Mouse (Mus musculus) limb, embryonic 12.5 days (tissue): ENCODE measurements around the gene Dlgap3. TPM values are rescaled to one million over a fixed set of nuclear protein-coding genes. Genes with fewer than 3 reads are reported as not detected.

ENCODE experiments used
- ATAC-seq: fragments of 200-750 bp; cut with Nextera tagmentation; 2 replicates; pipeline ENCODE4 v1.8.0; 2017; ENCODE audit warnings: low read depth, moderate TSS enrichment; ENCODE audit not compliant: insufficient number of reproducible peaks, insufficient read depth, low FRiP score, low TSS enrichment
- H3K27ac ChIP-seq: fragments of 300-500 bp; sonication (generic); 2 replicates; pipeline ENCODE4 v1.5.1; 2016; ENCODE audit warnings: mild to moderate bottlenecking, moderate library complexity
- H3K27me3 ChIP-seq: fragments of 300-500 bp; sonication (generic); 2 replicates; pipeline ENCODE4 v1.6.1; 2016; ENCODE audit warnings: mild to moderate bottlenecking, moderate library complexity
- H3K36me3 ChIP-seq: fragments of 300-500 bp; sonication (generic); 2 replicates; pipeline ENCODE4 v1.6.1; 2016; ENCODE audit warnings: mild to moderate bottlenecking, moderate library complexity
- H3K4me1 ChIP-seq: fragments of 300-500 bp; sonication (generic); replicated peaks from 2 replicates; pipeline ENCODE4 v1.6.1; 2016
- H3K4me2 ChIP-seq: fragments of 300-500 bp; sonication (generic); 2 replicates; pipeline ENCODE4 v1.6.1; 2016; ENCODE audit warnings: mild to moderate bottlenecking, moderate library complexity
- H3K4me3 ChIP-seq: fragments of 300-500 bp; sonication (generic); replicated peaks from 2 replicates; pipeline ENCODE4 v1.5.1; 2016; ENCODE audit warnings: mild to moderate bottlenecking
- H3K9ac ChIP-seq: fragments of 300-500 bp; sonication (generic); replicated peaks from 2 replicates; pipeline ENCODE4 v1.6.1; 2016; ENCODE audit warnings: mild to moderate bottlenecking, moderate library complexity
- H3K9me3 ChIP-seq: fragments of 300-500 bp; sonication (generic); 2 replicates; pipeline ENCODE4 v1.6.1; 2016; ENCODE audit warnings: mild to moderate bottlenecking, moderate library complexity
- WGBS: fragments of 180-500 bp; shearing (Covaris S2); methylation state at CpG from one replicate; pipeline ENCODE4 v1.1.7; 2016; 5-methylcytosine and 5-hydroxymethylcytosine counted together
- polyA plus RNA-seq: library from polyadenylated mRNA; unstranded; fragments of >200 nt; fragmentation: Nextera tagmentation; extraction: Ambion mirVana; gene quantifications from 2 replicates; pipeline ENCODE4 v1.2.1, GENCODE M21; 2016

Dlgap3 gene
- polyA plus RNA-seq = 0.31 and 0.42 TPM in 2 replicates

DNA sequence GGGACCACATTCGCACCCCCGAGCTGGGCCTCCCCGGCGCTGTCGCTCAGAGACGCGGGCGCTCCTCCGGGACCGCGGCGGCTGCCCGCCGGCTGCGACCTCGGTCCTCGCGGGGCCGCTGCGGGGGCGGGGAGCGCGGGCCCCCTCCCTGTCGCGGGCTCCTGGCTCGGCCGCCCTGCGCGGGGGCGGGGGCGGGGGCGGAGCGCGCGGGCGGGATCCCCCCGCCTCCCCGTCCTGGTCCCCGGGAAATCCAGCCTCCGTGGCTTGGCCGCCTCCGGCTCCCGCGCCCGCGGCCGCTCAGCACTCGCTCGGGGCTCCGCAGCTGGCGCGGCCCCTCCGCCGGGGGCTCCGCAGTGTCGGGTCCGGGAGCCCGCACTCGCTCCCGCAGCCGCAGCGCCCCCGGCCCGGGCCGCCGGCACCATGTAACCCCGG, at the start of gene Dlgap3:
Gene Dlgap3 (plus strand): TSS at position 291 of the 432 bp plus-strand sequence.
- H3K27ac ChIP-seq = no peak within 1 kb of the TSS
- no peak for ATAC-seq
- H3K4me2 ChIP-seq = peak within 1 kb of the TSS; percentile 100
- H3K4me3 ChIP-seq = peak within 1 kb of the TSS; percentile 75
- H3K27me3 ChIP-seq = peaks cover 87% of the 10 kb centered on the region
- WGBS = 2% methylated on average over 58 of the region's 67 CpGs
- H3K36me3 ChIP-seq = no peaks in the 10 kb centered on the region
- H3K9ac ChIP-seq = peak within 1 kb of the TSS; percentile 62
- H3K4me1 ChIP-seq = peaks cover 18% of the 10 kb centered on the region
- H3K9me3 ChIP-seq = no peaks in the 10 kb centered on the region

DNA sequence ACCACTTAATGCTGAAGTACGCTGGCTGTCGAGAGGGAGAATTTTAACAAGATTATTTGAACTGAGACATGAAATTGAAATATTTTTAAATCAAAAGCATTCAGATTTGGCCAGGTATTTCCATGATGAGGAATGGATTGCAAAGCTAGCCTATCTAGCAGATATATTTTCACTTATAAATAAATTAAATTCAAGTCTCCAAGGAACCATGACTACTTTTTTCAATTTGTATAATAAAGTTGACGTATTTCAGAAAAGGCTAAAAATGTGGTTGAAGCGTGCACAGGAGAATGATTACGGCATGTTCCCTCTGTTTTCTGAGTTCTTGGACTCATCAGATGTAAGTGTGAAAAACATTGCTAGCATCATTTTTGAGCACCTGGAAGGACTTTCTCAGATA, 45.6 kb upstream of the Dlgap3 start, which contains the start of gene Tmem35b:
Gene Tmem35b (plus strand): TSS at position 301 of the 400 bp plus-strand sequence.
- Histone ChIP-seq H3K9me3 (no peaks in the 10 kb centered on the region), H3K36me3 (peaks cover 12% of the 10 kb centered on the region), H3K27me3 (no peaks in the 10 kb centered on the region), H3K9ac (no peak within 1 kb of the TSS), H3K4me2 (no peak within 1 kb of the TSS), H3K4me3 (no peak within 1 kb of the TSS), H3K4me1 (peaks cover 9% of the 10 kb centered on the region), H3K27ac (no peak within 1 kb of the TSS)
- ATAC-seq = no peak
- WGBS = 95% methylated on average over 5 of the region's 5 CpGs

DNA sequence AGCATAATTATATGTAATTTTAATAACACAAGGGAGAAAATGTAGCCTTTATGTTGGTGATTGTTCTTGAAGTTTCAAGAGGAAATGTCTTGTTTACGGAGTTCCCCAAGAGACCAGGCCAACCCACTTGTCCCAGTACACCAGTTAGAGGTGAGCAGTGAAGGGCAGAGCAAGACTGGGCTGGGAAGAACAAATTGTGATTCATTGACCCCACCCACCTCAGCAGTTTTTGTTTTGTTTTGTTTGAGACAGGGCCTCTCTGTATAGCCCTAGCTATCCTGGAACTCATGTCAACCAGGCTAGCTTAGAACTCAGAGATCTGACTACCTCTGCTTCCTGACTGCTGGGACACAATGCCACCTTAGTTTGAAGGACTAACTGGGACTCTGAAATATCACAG, 44.7 kb upstream of the Dlgap3 start:
- H3K4me3 ChIP-seq = no peak overlapping the region
- no peaks in the 10 kb centered on the region for H3K9me3 ChIP-seq
- peaks cover 9% of the 10 kb centered on the region for H3K4me1 ChIP-seq
- no peaks in the 10 kb centered on the region for H3K27me3 ChIP-seq
- peaks cover 20% of the 10 kb centered on the region for H3K36me3 ChIP-seq
- H3K4me2 ChIP-seq = no peak overlapping the region
- ATAC-seq = no peak
- H3K9ac ChIP-seq = no peak overlapping the region
- no peak overlapping the region for H3K27ac ChIP-seq
- WGBS = 91% methylated on average over 1 of the region's 1 CpGs

DNA sequence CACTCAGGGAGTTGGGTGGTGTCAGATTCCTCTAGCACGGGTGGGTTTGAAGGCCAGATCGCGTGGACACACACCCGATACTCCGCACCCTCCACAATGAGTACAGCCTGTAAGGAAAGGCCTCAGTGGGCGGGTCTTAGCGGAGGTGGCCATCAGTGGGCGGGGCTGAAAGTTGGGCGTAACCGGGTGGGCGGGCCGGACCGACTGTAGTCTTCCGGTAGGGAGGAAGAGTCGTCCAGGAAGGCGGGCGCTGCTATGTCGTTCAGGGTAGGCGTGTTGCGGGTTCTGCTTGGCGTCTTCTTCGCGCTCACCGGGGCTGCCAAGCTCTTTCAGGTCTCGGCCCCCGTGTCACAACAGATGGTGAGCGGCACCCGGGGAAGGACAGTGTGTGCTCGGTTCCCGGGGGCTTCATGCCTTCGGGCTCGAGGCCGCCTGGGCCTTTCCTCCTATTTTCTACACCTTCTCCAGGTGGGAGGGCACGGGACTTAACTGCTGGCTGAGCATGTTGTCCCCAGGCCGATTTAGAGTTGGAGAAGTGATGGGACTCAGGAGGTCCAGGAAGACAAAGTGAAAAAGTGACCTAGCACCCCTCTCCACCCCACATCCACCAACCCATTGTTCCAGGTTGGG, 43.1 kb upstream of the Dlgap3 start:
- 1% methylated on average over 35 of the region's 35 CpGs for WGBS
- no peaks in the 10 kb centered on the region for H3K9me3 ChIP-seq
- 0 out of 2 replicates have a peak overlapping the region, but pooled peaks have one; percentile 45 for H3K27ac ChIP-seq
- peaks cover 21% of the 10 kb centered on the region for H3K36me3 ChIP-seq
- H3K27me3 ChIP-seq = no peaks in the 10 kb centered on the region
- H3K4me1 ChIP-seq = peaks cover 9% of the 10 kb centered on the region
- peak overlapping the region; percentile 77 for H3K9ac ChIP-seq
- peak overlapping the region; percentile 64 for H3K4me3 ChIP-seq
- peak overlapping the region; percentile 79 for H3K4me2 ChIP-seq
- peak; percentile 97 for ATAC-seq

DNA sequence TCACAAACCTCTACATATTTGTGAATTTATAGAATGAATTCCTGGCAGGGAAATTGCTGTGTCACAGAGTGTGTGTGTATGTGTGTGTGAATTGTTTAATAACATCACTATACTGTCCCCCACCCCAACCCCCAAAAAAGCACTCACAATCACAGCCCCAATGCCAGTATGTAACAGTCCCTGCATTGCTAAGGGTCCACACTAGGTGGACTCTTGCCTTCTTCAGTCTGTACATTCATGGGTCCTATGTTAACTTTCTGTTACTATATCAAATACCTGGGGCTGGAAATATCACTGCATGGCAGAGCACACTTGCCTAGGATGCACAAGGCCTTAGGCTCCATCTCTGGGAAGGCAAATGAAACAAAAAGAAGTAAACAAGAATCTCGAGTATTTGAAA, 34.3 kb upstream of the Dlgap3 start:
- no peak overlapping the region for H3K9ac ChIP-seq
- WGBS = 60% methylated on average over 1 of the region's 1 CpGs
- H3K4me1 ChIP-seq = no peaks in the 10 kb centered on the region

DNA sequence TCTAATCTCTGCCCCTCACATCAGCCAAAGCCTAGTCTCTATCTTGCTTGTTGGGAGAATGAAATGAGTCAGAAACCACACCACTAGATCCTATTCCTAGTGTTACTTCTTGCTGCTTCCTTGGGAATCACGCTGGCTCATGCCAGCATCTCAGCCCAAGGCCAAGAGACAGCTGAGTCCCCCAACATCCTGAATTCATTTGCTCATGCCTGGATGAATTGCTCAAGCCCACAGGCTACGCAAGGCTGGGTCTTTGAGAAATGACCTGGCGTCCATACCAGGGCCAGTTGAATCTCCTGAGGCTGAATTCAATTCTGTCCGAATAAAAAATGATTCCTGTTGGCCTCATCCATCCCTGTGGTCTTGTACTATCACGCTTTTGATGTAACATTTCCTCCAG, 31.4 kb upstream of the Dlgap3 start:
- 80% methylated on average over 5 of the region's 5 CpGs for WGBS
- no peak overlapping the region for H3K4me2 ChIP-seq
- ATAC-seq = no peak

More for the DNA sequence above, 34.3 kb upstream of the Dlgap3 start:
- ATAC-seq = no peak
- no peaks in the 10 kb centered on the region for H3K27me3 ChIP-seq
- H3K36me3 ChIP-seq = no peaks in the 10 kb centered on the region
- H3K4me3 ChIP-seq = no peak overlapping the region
- H3K9me3 ChIP-seq = no peaks in the 10 kb centered on the region
- H3K27ac ChIP-seq = no peak overlapping the region
- no peak overlapping the region for H3K4me2 ChIP-seq

DNA sequence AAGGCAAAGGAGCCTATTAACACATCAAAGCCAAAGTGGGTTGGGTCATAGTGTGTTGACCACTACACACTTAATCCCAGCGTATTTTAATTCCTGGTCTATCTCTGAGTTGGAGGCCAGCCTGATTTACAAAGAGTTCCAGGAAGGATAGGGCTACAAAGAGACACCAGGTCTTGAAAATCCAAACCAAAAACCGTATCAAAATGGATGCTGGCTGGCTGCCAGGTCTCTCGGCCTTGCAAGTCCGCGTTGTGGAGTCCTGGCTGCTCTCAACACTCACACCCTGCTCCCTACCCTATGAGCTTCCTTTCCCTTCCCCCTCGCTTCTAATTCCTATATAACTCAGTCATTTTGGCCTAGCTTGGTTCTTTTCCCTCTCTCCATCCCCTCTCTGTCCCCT, 30.5 kb upstream of the Dlgap3 start:
- no peaks in the 10 kb centered on the region for H3K4me1 ChIP-seq
- no peaks in the 10 kb centered on the region for H3K27me3 ChIP-seq
- H3K9ac ChIP-seq = no peak overlapping the region
- ATAC-seq = no peak
- WGBS = 66% methylated on average over 6 of the region's 6 CpGs
- no peak overlapping the region for H3K27ac ChIP-seq
- no peaks in the 10 kb centered on the region for H3K36me3 ChIP-seq
- no peak overlapping the region for H3K4me3 ChIP-seq
- no peak overlapping the region for H3K4me2 ChIP-seq
- H3K9me3 ChIP-seq = no peaks in the 10 kb centered on the region

More for the DNA sequence above, 31.4 kb upstream of the Dlgap3 start:
- Histone ChIP-seq H3K36me3 (no peaks in the 10 kb centered on the region), H3K9me3 (no peaks in the 10 kb centered on the region), H3K27me3 (no peaks in the 10 kb centered on the region), H3K4me1 (no peaks in the 10 kb centered on the region), H3K27ac (no peak overlapping the region), H3K9ac (no peak overlapping the region), H3K4me3 (no peak overlapping the region)

DNA sequence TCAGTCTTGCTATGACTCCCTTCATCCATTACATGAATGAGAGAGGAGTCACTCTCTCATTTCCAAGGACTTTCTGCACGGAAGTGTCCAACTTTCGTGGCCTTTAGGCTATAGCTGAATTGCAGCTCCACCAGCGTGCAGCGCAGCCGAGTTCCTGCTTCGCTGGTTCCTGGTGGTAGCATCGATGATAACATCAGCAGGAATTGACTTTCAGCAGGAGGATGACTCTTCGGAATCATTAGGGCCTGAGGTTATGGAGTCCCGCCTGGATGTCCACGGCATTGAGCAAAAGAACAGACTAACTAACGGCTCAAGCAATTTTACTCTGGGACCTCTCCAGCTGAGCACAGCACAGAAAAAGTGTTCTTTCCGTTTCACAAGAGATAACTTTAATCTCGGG, 19.0 kb upstream of the Dlgap3 start:
- Histone ChIP-seq H3K27ac (no peak overlapping the region), H3K4me2 (no peak overlapping the region), H3K36me3 (no peaks in the 10 kb centered on the region), H3K9ac (no peak overlapping the region), H3K4me3 (no peak overlapping the region), H3K27me3 (peaks cover 3% of the 10 kb centered on the region; the same call in 1 of the 2 replicates), H3K9me3 (no peaks in the 10 kb centered on the region), H3K4me1 (no peaks in the 10 kb centered on the region)
- 83% methylated on average over 13 of the region's 13 CpGs for WGBS
- no peak for ATAC-seq

DNA sequence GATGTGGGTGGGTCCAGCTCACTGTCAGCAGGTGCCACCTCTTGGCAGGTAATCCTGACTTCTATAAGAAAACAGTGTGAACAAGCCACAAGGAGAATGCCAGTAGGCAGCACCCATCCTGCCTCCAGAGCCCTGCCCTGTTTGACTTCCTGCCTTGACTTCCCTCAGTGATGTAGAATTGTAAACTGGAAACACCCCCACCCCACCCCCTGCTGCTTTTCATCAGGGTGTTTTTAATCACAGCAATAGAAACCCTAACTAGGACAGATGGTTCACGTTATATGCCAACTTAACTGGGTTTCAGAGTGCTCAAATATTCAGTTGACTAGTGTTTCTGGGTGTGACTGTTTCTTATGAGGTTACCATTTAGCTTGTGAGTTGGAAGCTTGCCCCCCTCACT, 15.7 kb upstream of the Dlgap3 start:
- no peaks in the 10 kb centered on the region for H3K4me1 ChIP-seq
- H3K4me2 ChIP-seq = no peak overlapping the region
- ATAC-seq = no peak
- H3K27me3 ChIP-seq = peaks cover 3% of the 10 kb centered on the region; the same call in 1 of the 2 replicates
- H3K4me3 ChIP-seq = no peak overlapping the region
- no peaks in the 10 kb centered on the region for H3K9me3 ChIP-seq
- no peak overlapping the region for H3K9ac ChIP-seq
- no peak overlapping the region for H3K27ac ChIP-seq
- 28% methylated on average over 1 of the region's 1 CpGs for WGBS
- no peaks in the 10 kb centered on the region for H3K36me3 ChIP-seq

DNA sequence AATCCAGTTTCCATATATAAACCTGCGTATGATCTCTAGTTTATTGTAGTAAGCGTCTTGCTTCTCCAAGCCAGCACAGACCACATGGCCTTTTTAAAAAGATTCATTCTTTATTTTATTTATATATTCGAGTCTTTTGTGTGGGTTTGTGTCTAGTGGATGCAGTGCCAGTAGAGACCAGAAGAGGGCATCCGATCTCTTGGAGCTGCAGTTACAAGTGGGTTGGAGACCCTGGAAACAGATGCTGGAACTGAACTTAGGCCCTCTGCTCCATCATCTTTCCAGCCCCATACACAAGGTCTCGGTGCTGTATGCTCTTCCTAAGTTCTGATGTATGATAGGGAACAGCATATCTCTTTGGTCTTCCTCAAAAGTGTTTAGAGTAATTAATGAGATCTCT, 13.2 kb upstream of the Dlgap3 start:
- no peak overlapping the region for H3K4me3 ChIP-seq
- H3K27me3 ChIP-seq = peaks cover 2% of the 10 kb centered on the region; the same call in 1 of the 2 replicates
- no peaks in the 10 kb centered on the region for H3K36me3 ChIP-seq
- H3K4me2 ChIP-seq = no peak overlapping the region
- H3K9me3 ChIP-seq = no peaks in the 10 kb centered on the region
- no peak overlapping the region for H3K27ac ChIP-seq
- H3K9ac ChIP-seq = no peak overlapping the region
- no peak for ATAC-seq
- 62% methylated on average over 5 of the region's 5 CpGs for WGBS
- H3K4me1 ChIP-seq = no peaks in the 10 kb centered on the region

DNA sequence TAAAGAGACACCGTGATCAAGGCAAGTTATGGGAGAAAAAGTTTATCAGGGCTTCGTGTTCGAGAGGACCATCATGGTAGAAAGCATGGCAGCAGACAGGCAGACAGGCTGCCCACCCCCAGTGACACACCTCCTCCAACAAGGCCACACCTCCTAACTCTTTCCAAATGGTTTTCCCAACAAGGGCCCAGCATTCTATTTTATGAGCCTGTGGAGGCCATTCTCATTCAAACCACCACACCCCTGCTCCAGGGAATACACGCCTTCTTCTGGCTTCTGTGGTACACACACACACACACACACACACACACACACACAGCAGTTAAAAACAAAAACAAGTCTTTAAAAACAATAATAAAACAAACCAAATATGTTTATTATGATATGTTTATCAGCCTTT, 11.3 kb upstream of the Dlgap3 start:
- Histone ChIP-seq H3K4me1 (no peaks in the 10 kb centered on the region), H3K27me3 (peaks cover 5% of the 10 kb centered on the region), H3K4me3 (no peak overlapping the region), H3K9me3 (no peaks in the 10 kb centered on the region), H3K36me3 (no peaks in the 10 kb centered on the region), H3K9ac (no peak overlapping the region), H3K4me2 (no peak overlapping the region), H3K27ac (no peak overlapping the region)
- ATAC-seq = no peak
- 88% methylated on average over 4 of the region's 4 CpGs for WGBS

DNA sequence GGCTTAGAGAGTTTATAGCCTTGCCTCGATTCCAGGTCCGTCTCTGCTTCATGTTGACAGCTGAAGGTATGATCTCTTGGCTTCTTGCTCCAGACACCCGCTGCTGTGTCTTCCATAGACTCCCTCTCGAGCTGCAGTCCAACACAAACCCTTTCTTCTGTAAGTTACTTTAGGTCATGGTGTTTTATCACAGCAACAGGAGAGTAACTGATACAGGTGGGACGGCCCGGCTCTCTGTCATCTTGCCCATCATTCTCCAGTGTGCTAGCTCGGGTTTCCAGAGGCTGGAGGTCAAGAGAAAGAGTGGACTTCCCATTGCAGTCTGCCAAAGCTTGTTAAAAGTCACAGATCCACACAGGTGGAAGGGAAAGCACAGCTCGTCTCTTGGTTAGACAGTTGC, 5.1 kb upstream of the Dlgap3 start:
- Histone ChIP-seq H3K27me3 (peaks cover 48% of the 10 kb centered on the region), H3K4me1 (peaks cover 10% of the 10 kb centered on the region), H3K9ac (no peak overlapping the region), H3K4me3 (no peak overlapping the region), H3K4me2 (no peak overlapping the region), H3K36me3 (no peaks in the 10 kb centered on the region), H3K9me3 (no peaks in the 10 kb centered on the region), H3K27ac (no peak overlapping the region)
- no peak for ATAC-seq
- 65% methylated on average over 8 of the region's 8 CpGs for WGBS
